Mouse (Mus musculus) kidney, adult 2 months (tissue): Measurements from ENCODE around the gene Lcp1. TPM values are rescaled to one million over a fixed set of nuclear protein-coding genes. Genes with fewer than 3 reads are reported as not detected.

ENCODE experiments used
- DNase-seq: peaks from one replicate; pipeline ENCODE4 v3.0.0; 2021
- H3K27ac ChIP-seq: fragments of 200-500 bp; 2 replicates; pipeline ENCODE4 v1.5.1; 2012; ENCODE audit warnings: low read depth, low read length, control low read depth, inconsistent platforms; ENCODE audit not compliant: insufficient read depth
- H3K27me3 ChIP-seq: fragments of 200-500 bp; replicated peaks from 2 replicates; pipeline ENCODE4 v1.6.1; 2012; ENCODE audit warnings: mild to moderate bottlenecking, moderate library complexity, low read length, inconsistent platforms; ENCODE audit not compliant: control insufficient read depth, insufficient read depth
- H3K36me3 ChIP-seq: fragments of 200-500 bp; 2 replicates; pipeline ENCODE4 v1.6.1; 2012; ENCODE audit warnings: mild to moderate bottlenecking, moderate library complexity, low read length, inconsistent platforms; ENCODE audit not compliant: control insufficient read depth, insufficient read depth
- H3K4me1 ChIP-seq: fragments of 200-500 bp; 2 replicates; pipeline ENCODE4 v1.6.1; 2011; ENCODE audit warnings: low read length; ENCODE audit not compliant: control insufficient read depth, insufficient read depth
- H3K4me3 ChIP-seq: fragments of 200-500 bp; 2 replicates; pipeline ENCODE4 v1.5.1; 2011; ENCODE audit warnings: mild to moderate bottlenecking, low read depth, low read length, control low read depth; ENCODE audit not compliant: insufficient read depth
- CTCF ChIP-seq: fragments of 200-500 bp; conservative IDR thresholded peaks from 2 replicates; pipeline ENCODE4 v1.5.1; 2011; ENCODE audit warnings: low read depth, mild to moderate bottlenecking, control low read depth, low read length, moderate library complexity, mixed read lengths; ENCODE audit not compliant: insufficient read depth, insufficient read length
- POLR2A ChIP-seq: fragments of 200-500 bp; IDR thresholded peaks from one replicate; pipeline ENCODE4 v1.6.1; 2011; ENCODE audit warnings: low read depth, low read length, control low read depth
- WGBS: fragments of 180-500 bp; shearing (Covaris S2); methylation state at CpG from one replicate; pipeline ENCODE4 v1.1.7; 2018; 5-methylcytosine and 5-hydroxymethylcytosine counted together
- polyA plus RNA-seq: library from polyadenylated mRNA; depleted of rRNA; stranded (reverse); fragments of >200 nt; gene quantifications from 2 replicates; pipeline ENCODE4 v1.2.3, GENCODE M21; 2012

Lcp1 gene
- polyA plus RNA-seq, 1 experiment = 13.7 TPM

DNA sequence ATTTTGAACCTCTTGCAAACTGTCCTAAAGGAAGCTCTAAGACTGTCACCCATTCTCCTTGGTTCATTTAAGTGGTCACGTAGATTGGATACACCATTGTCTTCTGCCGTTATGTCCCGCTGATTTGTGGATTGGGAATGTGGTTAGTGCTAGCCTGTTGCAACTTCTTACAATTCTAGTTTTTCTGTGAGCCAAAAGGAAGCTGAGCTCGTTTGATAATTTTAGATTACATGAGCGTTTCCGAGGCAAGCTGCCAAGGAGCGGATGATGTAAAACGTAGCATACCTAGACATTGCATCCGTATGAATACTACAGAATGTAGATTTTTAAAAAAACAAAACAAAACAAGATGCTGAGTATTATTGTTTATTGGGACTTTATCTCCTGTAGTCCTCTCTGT is 17.3 kb downstream of the Lcp1 start:
- DNase-seq = peak; percentile 40
- WGBS = 66% methylated on average over 9 of the region's 9 CpGs
- H3K4me3 ChIP-seq = no peak overlapping the region
- H3K4me1 ChIP-seq = no peaks in the 10 kb centered on the region
- no peak overlapping the region for H3K27ac ChIP-seq
- H3K27me3 ChIP-seq = no peaks in the 10 kb centered on the region
- TF ChIP-seq CTCF (no peak), POLR2A (no peak)
- no peaks in the 10 kb centered on the region for H3K36me3 ChIP-seq

GRCm38 (mm10) chr14:75150653-75151052 is 19.8 kb downstream of the Lcp1 start:
- H3K27ac ChIP-seq = no peak overlapping the region
- H3K4me1 ChIP-seq = no peaks in the 10 kb centered on the region
- H3K27me3 ChIP-seq = no peaks in the 10 kb centered on the region
- DNase-seq = no peak
- no peak overlapping the region for H3K4me3 ChIP-seq
- WGBS = 73% methylated on average over 2 of the region's 2 CpGs
- TF ChIP-seq CTCF (no peak), POLR2A (no peak)
- H3K36me3 ChIP-seq = no peaks in the 10 kb centered on the region

DNA sequence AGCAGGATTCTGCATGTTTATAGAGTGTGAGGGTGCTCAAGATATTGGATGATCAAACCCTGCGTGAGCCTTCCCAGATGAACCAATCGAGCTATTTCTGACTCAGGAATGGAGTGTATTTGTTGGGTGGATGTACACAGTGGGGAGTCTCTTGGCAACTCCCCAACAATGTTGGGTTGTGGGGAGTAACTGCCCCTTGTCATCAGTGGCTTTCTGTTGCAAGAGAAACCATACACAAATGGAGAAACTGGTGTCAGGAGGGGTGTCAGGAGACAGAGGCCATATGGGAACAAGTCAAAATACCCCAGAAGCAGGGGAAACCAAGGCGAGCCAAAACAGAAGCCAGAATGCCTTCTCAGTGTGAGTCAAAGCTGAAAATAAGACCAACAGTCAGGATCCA is 20.2 kb downstream of the Lcp1 start:
- TF ChIP-seq POLR2A = no peak
- TF ChIP-seq CTCF = no peak
- Histone ChIP-seq H3K4me1 (no peaks in the 10 kb centered on the region), H3K4me3 (no peak overlapping the region), H3K27ac (no peak overlapping the region), H3K36me3 (no peaks in the 10 kb centered on the region), H3K27me3 (no peaks in the 10 kb centered on the region)
- no peak for DNase-seq
- 82% methylated on average over 3 of the region's 3 CpGs for WGBS

DNA sequence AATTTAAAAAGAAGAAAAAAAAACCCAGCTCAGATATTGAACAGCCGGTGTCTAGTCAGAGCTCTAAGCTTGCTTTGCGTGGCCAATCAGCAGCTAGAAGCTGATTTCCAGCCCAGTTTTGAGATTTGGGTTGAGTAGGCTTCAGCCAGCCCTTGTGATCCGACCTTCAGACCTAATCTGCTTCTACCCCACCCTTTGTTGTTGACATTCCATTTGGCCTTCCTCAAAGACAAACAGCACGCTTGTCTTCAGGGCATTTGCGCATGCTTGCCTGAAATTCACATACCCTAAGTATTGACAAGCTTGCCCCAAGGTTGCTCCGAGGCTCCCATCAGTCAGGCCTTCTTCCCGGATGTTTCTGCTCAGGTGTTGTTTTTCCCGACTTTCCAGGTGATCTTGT is 23.6 kb downstream of the Lcp1 start:
- H3K36me3 ChIP-seq = no peaks in the 10 kb centered on the region
- no peak overlapping the region for H3K4me3 ChIP-seq
- H3K27me3 ChIP-seq = no peaks in the 10 kb centered on the region
- TF ChIP-seq POLR2A (no peak), CTCF (no peak)
- no peak for DNase-seq
- H3K27ac ChIP-seq = no peak overlapping the region
- 84% methylated on average over 8 of the region's 8 CpGs for WGBS
- H3K4me1 ChIP-seq = no peaks in the 10 kb centered on the region

DNA sequence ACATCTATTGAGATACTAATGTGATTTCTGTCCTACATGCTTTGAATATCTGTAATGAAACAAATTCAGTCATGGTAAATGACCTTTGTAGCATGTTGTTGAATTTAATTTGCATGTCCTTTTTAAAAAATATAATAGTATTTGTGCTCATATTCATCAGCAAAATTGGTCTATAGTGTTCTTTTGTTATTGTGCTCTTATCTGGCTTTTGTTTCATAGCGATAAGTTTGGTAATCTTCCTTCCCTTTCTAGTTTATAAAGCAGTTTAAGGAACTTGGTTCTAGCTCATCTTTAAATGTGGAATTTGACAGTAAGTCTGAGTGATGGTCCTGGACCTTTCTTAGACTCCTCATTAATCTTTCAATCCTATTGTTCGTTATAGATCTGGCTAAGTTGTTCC is 28.5 kb downstream of the Lcp1 start:
- no peak overlapping the region for H3K4me3 ChIP-seq
- TF ChIP-seq POLR2A = no peak
- TF ChIP-seq CTCF = no peak
- H3K4me1 ChIP-seq = no peaks in the 10 kb centered on the region
- no peaks in the 10 kb centered on the region for H3K36me3 ChIP-seq
- no peak overlapping the region for H3K27ac ChIP-seq
- no peaks in the 10 kb centered on the region for H3K27me3 ChIP-seq
- DNase-seq = no peak
- WGBS = 89% methylated on average over 2 of the region's 2 CpGs

DNA sequence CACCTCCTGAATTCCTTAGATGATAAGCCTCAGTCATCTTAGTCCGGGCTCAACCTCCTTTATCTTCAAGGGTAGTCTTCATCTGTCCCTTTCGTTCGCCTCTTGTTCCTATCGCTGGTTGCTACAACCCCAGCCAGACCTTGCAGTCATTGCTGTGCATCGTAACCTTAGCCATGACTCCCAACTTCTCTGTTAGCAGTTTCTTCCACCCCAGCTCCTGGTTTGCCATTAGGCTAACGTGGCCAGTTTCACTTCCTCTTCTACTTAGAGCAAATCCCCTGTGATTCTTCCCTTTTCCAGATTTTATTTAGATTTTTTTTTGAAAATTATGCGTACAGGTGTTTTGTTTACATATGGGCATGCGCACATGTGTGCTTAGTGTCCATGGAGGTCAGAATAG is 33.0 kb downstream of the Lcp1 start:
- 92% methylated on average over 8 of the region's 8 CpGs for WGBS

DNA sequence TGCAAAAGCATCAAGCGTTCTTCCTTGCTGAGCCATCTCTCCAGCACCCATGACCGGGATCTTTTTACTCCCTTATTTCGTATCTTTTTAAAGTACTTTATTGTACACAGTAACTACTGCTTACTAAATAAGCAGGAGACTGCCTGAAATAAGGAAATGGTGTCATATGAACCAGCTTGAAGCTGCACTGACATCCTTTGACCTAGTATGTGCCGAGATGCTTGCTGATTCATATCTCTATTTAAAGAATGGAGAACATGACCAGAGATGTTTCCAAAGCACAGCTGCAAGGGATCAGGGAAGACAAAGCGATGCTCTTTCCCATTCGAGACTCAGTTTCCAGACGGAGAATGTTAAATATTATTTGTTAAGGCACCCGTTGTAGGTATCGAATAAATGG is 33.4 kb downstream of the Lcp1 start:
- 91% methylated on average over 9 of the region's 9 CpGs for WGBS

More for the DNA sequence above, 33.0 kb downstream of the Lcp1 start:
- Histone ChIP-seq H3K36me3 (no peaks in the 10 kb centered on the region), H3K4me3 (no peak overlapping the region), H3K27ac (no peak overlapping the region), H3K27me3 (no peaks in the 10 kb centered on the region), H3K4me1 (no peaks in the 10 kb centered on the region)
- TF ChIP-seq POLR2A (no peak), CTCF (no peak)
- DNase-seq = peak; percentile 9

More for the DNA sequence above, 33.4 kb downstream of the Lcp1 start:
- Histone ChIP-seq H3K4me3 (no peak overlapping the region), H3K27ac (no peak overlapping the region), H3K27me3 (no peaks in the 10 kb centered on the region), H3K4me1 (no peaks in the 10 kb centered on the region), H3K36me3 (no peaks in the 10 kb centered on the region)
- TF ChIP-seq POLR2A (no peak), CTCF (no peak)
- no peak for DNase-seq
